Mouse (Mus musculus): ENCODE measurements around the gene Chtf18. TPM values are rescaled to one million over a fixed set of nuclear protein-coding genes. Genes with fewer than 3 reads are reported as not detected.
"Not testable (repeated sequence)": the region's sequence is repeated elsewhere in the genome, so short reads cannot be mapped to it uniquely, and the experiment has no call there.

The Chtf18 gene
- polyA plus RNA-seq, 1 experiment from 2014 or later, result 23.0 TPM

- H3K36me3 ChIP-seq (ENCODE audit: control insufficient read depth, insufficient read depth, low read length), result no peaks in the 10 kb centered on the region
- ATAC-seq (replicated peaks; ENCODE audit: low FRiP score, low TSS enrichment, low read depth) (no peak), DNase-seq (ENCODE audit: low spot score) (no peak)
- H3K4me2 ChIP-seq (ENCODE audit: low read length), result no peak overlapping the region
- H3K9me3 ChIP-seq (ENCODE audit: control insufficient read depth, low read length), result no peaks in the 10 kb centered on the region
- H3K27me3 ChIP-seq (replicated peaks; ENCODE audit: control insufficient read depth, insufficient read depth, low read length), result no peaks in the 10 kb centered on the region
- H3K27ac ChIP-seq (ENCODE audit: low read depth), result no peak overlapping the region
- WGBS, result 74% methylated on average over 10 of the region's 10 CpGs
- no peaks in the 10 kb centered on the region for H3K4me1 ChIP-seq (replicated peaks; ENCODE audit: control insufficient read depth, insufficient read depth, low read length)
- no peak overlapping the region for H3K9ac ChIP-seq (ENCODE audit: low read length)
- no peak overlapping the region for H3K4me3 ChIP-seq (ENCODE audit: low read depth, low read length)
These were observed 17.1 kb upstream of the Chtf18 start for GRCm38 (mm10) chr17:25744311-25744710.

GRCm38 (mm10) chr17:25743831-25744230, 16.6 kb upstream of the Chtf18 start:
- no peak overlapping the region for H3K9ac ChIP-seq (ENCODE audit: low read length)
- no peaks in the 10 kb centered on the region for H3K4me1 ChIP-seq (replicated peaks; ENCODE audit: control insufficient read depth, insufficient read depth, low read length)
- H3K9me3 ChIP-seq (ENCODE audit: control insufficient read depth, low read length), result no peaks in the 10 kb centered on the region
- H3K36me3 ChIP-seq (ENCODE audit: control insufficient read depth, insufficient read depth, low read length), result no peaks in the 10 kb centered on the region
- no peaks in the 10 kb centered on the region for H3K27me3 ChIP-seq (replicated peaks; ENCODE audit: control insufficient read depth, insufficient read depth, low read length)
- no peak overlapping the region for H3K27ac ChIP-seq (ENCODE audit: low read depth)
- no peak overlapping the region for H3K4me3 ChIP-seq (ENCODE audit: low read depth, low read length)
- 88% methylated on average over 9 of the region's 9 CpGs for WGBS
- no peak overlapping the region for H3K4me2 ChIP-seq (ENCODE audit: low read length)
- no peak for ATAC-seq (replicated peaks; ENCODE audit: low FRiP score, low TSS enrichment, low read depth)
- DNase-seq (ENCODE audit: low spot score), result no peak

- 78% methylated on average over 12 of the region's 12 CpGs for WGBS
- H3K4me1 ChIP-seq (replicated peaks; ENCODE audit: control insufficient read depth, insufficient read depth, low read length); H3K27me3 ChIP-seq (replicated peaks; ENCODE audit: control insufficient read depth, insufficient read depth, low read length); H3K9me3 ChIP-seq (ENCODE audit: control insufficient read depth, low read length); H3K9ac ChIP-seq (ENCODE audit: low read length); H3K4me2 ChIP-seq (ENCODE audit: low read length); H3K27ac ChIP-seq (ENCODE audit: low read depth); H3K4me3 ChIP-seq (ENCODE audit: low read depth, low read length); ATAC-seq (replicated peaks; ENCODE audit: low FRiP score, low TSS enrichment, low read depth); DNase-seq (ENCODE audit: low spot score); H3K36me3 ChIP-seq (ENCODE audit: control insufficient read depth, insufficient read depth, low read length): not testable (repeated sequence)
These were observed 14.3 kb upstream of the Chtf18 start for GRCm38 (mm10) chr17:25741471-25741870.

GRCm38 (mm10) chr17:25738861-25739260, 11.6 kb upstream of the Chtf18 start:
- WGBS, result 82% methylated on average over 7 of the region's 7 CpGs
- no peak overlapping the region for H3K27ac ChIP-seq (ENCODE audit: low read depth)
- H3K9me3 ChIP-seq (ENCODE audit: control insufficient read depth, low read length), result no peaks in the 10 kb centered on the region
- ATAC-seq (replicated peaks; ENCODE audit: low FRiP score, low TSS enrichment, low read depth), result no peak
- H3K4me3 ChIP-seq (ENCODE audit: low read depth, low read length), result no peak overlapping the region
- no peak overlapping the region for H3K9ac ChIP-seq (ENCODE audit: low read length)
- no peak overlapping the region for H3K4me2 ChIP-seq (ENCODE audit: low read length)
- no peaks in the 10 kb centered on the region for H3K27me3 ChIP-seq (replicated peaks; ENCODE audit: control insufficient read depth, insufficient read depth, low read length)
- H3K36me3 ChIP-seq (ENCODE audit: control insufficient read depth, insufficient read depth, low read length), result no peaks in the 10 kb centered on the region
- DNase-seq (ENCODE audit: low spot score), result no peak
- H3K4me1 ChIP-seq (replicated peaks; ENCODE audit: control insufficient read depth, insufficient read depth, low read length), result no peaks in the 10 kb centered on the region

- WGBS, result 83% methylated on average over 3 of the region's 3 CpGs
- no peak for ATAC-seq (replicated peaks; ENCODE audit: low FRiP score, low TSS enrichment, low read depth)
- H3K4me2 ChIP-seq (ENCODE audit: low read length), result no peak within 1 kb of the TSS
- no peak within 1 kb of the TSS for H3K4me3 ChIP-seq (ENCODE audit: low read depth, low read length)
- no peak for DNase-seq (ENCODE audit: low spot score)
- H3K27ac ChIP-seq (ENCODE audit: low read depth), result no peak within 1 kb of the TSS
- no peaks in the 10 kb centered on the region for H3K9me3 ChIP-seq (ENCODE audit: control insufficient read depth, low read length)
- no peaks in the 10 kb centered on the region for H3K4me1 ChIP-seq (replicated peaks; ENCODE audit: control insufficient read depth, insufficient read depth, low read length)
- H3K36me3 ChIP-seq (ENCODE audit: control insufficient read depth, insufficient read depth, low read length), result peaks cover 3% of the 10 kb centered on the region; the same call in 1 of the 2 replicates
- no peak within 1 kb of the TSS for H3K9ac ChIP-seq (ENCODE audit: low read length)
- H3K27me3 ChIP-seq (replicated peaks; ENCODE audit: control insufficient read depth, insufficient read depth, low read length), result no peaks in the 10 kb centered on the region
These were observed 8.5 kb upstream of the Chtf18 start, which contains the start of gene Mslnl for GRCm38 (mm10) chr17:25735745-25736144. Mslnl (plus strand) TSS chr17:25736042.

GRCm38 (mm10) chr17:25735246-25735645, 8.0 kb upstream of the Chtf18 start:
- H3K27ac ChIP-seq (ENCODE audit: low read depth), result no peak overlapping the region
- no peak for DNase-seq (ENCODE audit: low spot score)
- H3K36me3 ChIP-seq (ENCODE audit: control insufficient read depth, insufficient read depth, low read length), result peaks cover 8% of the 10 kb centered on the region; the same call in 1 of the 2 replicates
- no peak overlapping the region for H3K9ac ChIP-seq (ENCODE audit: low read length)
- H3K4me2 ChIP-seq (ENCODE audit: low read length), result no peak overlapping the region
- 82% methylated on average over 5 of the region's 5 CpGs for WGBS
- H3K27me3 ChIP-seq (replicated peaks; ENCODE audit: control insufficient read depth, insufficient read depth, low read length), result no peaks in the 10 kb centered on the region
- ATAC-seq (replicated peaks; ENCODE audit: low FRiP score, low TSS enrichment, low read depth), result no peak
- no peak overlapping the region for H3K4me3 ChIP-seq (ENCODE audit: low read depth, low read length)
- H3K9me3 ChIP-seq (ENCODE audit: control insufficient read depth, low read length), result no peaks in the 10 kb centered on the region
- H3K4me1 ChIP-seq (replicated peaks; ENCODE audit: control insufficient read depth, insufficient read depth, low read length), result no peaks in the 10 kb centered on the region

GRCm38 (mm10) chr17:25732082-25732481, 4.9 kb upstream of the Chtf18 start:
- Histone ChIP-seq H3K4me3 (ENCODE audit: low read depth, low read length) (no peak overlapping the region), H3K9ac (ENCODE audit: low read length) (no peak overlapping the region), H3K27ac (ENCODE audit: low read depth) (no peak overlapping the region), H3K4me2 (ENCODE audit: low read length) (no peak overlapping the region), H3K27me3 (replicated peaks; ENCODE audit: control insufficient read depth, insufficient read depth, low read length) (no peaks in the 10 kb centered on the region), H3K36me3 (ENCODE audit: control insufficient read depth, insufficient read depth, low read length) (peaks cover 11% of the 10 kb centered on the region; the same call in 1 of the 2 replicates), H3K4me1 (replicated peaks; ENCODE audit: control insufficient read depth, insufficient read depth, low read length) (peaks cover 8% of the 10 kb centered on the region), H3K9me3 (ENCODE audit: control insufficient read depth, low read length) (no peaks in the 10 kb centered on the region)
- peak; percentile 95 for DNase-seq (ENCODE audit: low spot score)
- ATAC-seq (replicated peaks; ENCODE audit: low FRiP score, low TSS enrichment, low read depth), result no peak
- 16% methylated on average over 2 of the region's 2 CpGs for WGBS

- H3K9ac ChIP-seq (ENCODE audit: low read length), result peak overlapping the region; percentile 84
- DNase-seq (ENCODE audit: low spot score) (no peak), ATAC-seq (replicated peaks; ENCODE audit: low FRiP score, low TSS enrichment, low read depth) (peak; percentile 6; the same call in 1 of the 2 replicates)
- H3K27ac ChIP-seq (ENCODE audit: low read depth), result no peak overlapping the region
- WGBS, result 15% methylated on average over 4 of the region's 4 CpGs
- H3K27me3 ChIP-seq (replicated peaks; ENCODE audit: control insufficient read depth, insufficient read depth, low read length), result no peaks in the 10 kb centered on the region
- peaks cover 31% of the 10 kb centered on the region for H3K36me3 ChIP-seq (ENCODE audit: control insufficient read depth, insufficient read depth, low read length)
- H3K9me3 ChIP-seq (ENCODE audit: control insufficient read depth, low read length), result no peaks in the 10 kb centered on the region
- H3K4me2 ChIP-seq (ENCODE audit: low read length), result peak overlapping the region; percentile 97
- H3K4me3 ChIP-seq (ENCODE audit: low read depth, low read length), result peak overlapping the region; percentile 68
- peaks cover 14% of the 10 kb centered on the region for H3K4me1 ChIP-seq (replicated peaks; ENCODE audit: control insufficient read depth, insufficient read depth, low read length)
These were observed 721 bp upstream of the Chtf18 start for GRCm38 (mm10) chr17:25728009-25728270.

- Histone ChIP-seq H3K4me3 (ENCODE audit: low read depth, low read length) (no peak overlapping the region), H3K9me3 (ENCODE audit: control insufficient read depth, low read length) (no peaks in the 10 kb centered on the region), H3K27ac (ENCODE audit: low read depth) (no peak overlapping the region), H3K4me2 (ENCODE audit: low read length) (no peak overlapping the region), H3K36me3 (ENCODE audit: control insufficient read depth, insufficient read depth, low read length) (peaks cover 44% of the 10 kb centered on the region), H3K4me1 (replicated peaks; ENCODE audit: control insufficient read depth, insufficient read depth, low read length) (peaks cover 14% of the 10 kb centered on the region), H3K9ac (ENCODE audit: low read length) (no peak overlapping the region), H3K27me3 (replicated peaks; ENCODE audit: control insufficient read depth, insufficient read depth, low read length) (no peaks in the 10 kb centered on the region)
- no peak for DNase-seq (ENCODE audit: low spot score)
- 84% methylated on average over 6 of the region's 6 CpGs for WGBS
- ATAC-seq (replicated peaks; ENCODE audit: low FRiP score, low TSS enrichment, low read depth), result no peak
These were observed 2.0 kb downstream of the Chtf18 start for GRCm38 (mm10) chr17:25725264-25725663.

Data from intestine, embryonic 14.5 days (tissue).